Mouse (Mus musculus): ENCODE measurements around the gene Wipf3. TPM values are rescaled to one million over a fixed set of nuclear protein-coding genes. Genes with fewer than 3 reads are reported as not detected.
A peak's percentile ranks its signal among the peaks of the same experiment; 100 is the strongest.

The Wipf3 gene
- polyA plus RNA-seq, 1 experiment from 2014 or later, result 1.5 TPM

DNA sequence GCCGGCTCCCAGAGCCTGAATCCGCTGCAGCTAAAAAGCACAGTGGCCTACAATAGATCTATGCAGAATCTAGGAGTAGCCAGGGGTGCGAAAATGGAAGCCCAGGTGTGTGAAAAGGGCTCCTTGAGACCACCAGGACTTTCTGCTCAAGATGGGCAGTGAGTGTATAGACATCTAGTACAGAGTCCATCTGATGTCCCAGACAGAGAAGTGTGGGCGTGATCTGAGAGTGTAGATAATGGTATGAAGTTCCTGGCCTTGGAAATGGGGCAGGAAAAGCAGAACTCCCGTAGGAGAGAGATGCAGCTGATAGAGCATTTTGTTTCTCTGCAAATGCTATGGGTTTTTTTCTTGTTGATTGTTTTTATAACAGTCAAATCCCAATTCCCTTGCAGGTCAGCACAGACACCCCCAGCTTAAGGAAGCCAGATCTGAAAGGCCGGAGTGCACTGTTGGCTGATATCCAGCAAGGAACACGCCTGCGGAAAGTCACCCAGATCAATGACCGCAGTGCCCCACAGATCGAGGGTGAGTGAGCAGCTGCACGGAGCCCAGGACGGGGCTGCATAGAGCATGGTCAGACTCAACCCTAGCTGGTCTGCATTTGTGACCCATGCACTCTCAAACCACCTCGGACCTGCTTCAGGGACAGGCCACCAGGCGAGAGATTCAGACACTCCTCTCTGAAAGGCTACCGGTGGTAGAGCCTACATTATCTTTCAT lies 52.1 kb downstream of the Wipf3 start:
- H3K9me3 ChIP-seq, result no peaks in the 10 kb centered on the region
- no peak for ATAC-seq (ENCODE audit: insufficient number of reproducible peaks, insufficient read depth, low FRiP score, low TSS enrichment, low read depth)
- no peak overlapping the region for H3K4me2 ChIP-seq
- H3K4me3 ChIP-seq, result no peak overlapping the region
- 83% methylated on average over 15 of the region's 15 CpGs for WGBS
- 0 out of 2 replicates have a peak, but pooled peaks cover 5% of the 10 kb centered on the region for H3K4me1 ChIP-seq
- H3K36me3 ChIP-seq, result no peaks in the 10 kb centered on the region
- H3K9ac ChIP-seq, result no peak overlapping the region
- H3K27ac ChIP-seq, result no peak overlapping the region
- peaks cover 19% of the 10 kb centered on the region for H3K27me3 ChIP-seq

- peaks cover 19% of the 10 kb centered on the region for H3K27me3 ChIP-seq
- H3K4me3 ChIP-seq, result peak overlapping the region; percentile 34
- 20% methylated on average over 11 of the region's 12 CpGs for WGBS
- H3K27ac ChIP-seq, result no peak overlapping the region
- H3K4me1 ChIP-seq, result 0 out of 2 replicates have a peak, but pooled peaks cover 5% of the 10 kb centered on the region
- H3K4me2 ChIP-seq, result peak overlapping the region; percentile 64
- no peaks in the 10 kb centered on the region for H3K36me3 ChIP-seq
- H3K9ac ChIP-seq, result no peak overlapping the region
- no peak for ATAC-seq (ENCODE audit: insufficient number of reproducible peaks, insufficient read depth, low FRiP score, low TSS enrichment, low read depth)
- no peaks in the 10 kb centered on the region for H3K9me3 ChIP-seq
Measured at GRCm38 (mm10) chr6:54485000-54485399, 55.6 kb downstream of the Wipf3 start.

- Histone ChIP-seq H3K4me1 (0 out of 2 replicates have a peak, but pooled peaks cover 5% of the 10 kb centered on the region), H3K27me3 (peaks cover 19% of the 10 kb centered on the region), H3K27ac (no peak overlapping the region), H3K36me3 (no peaks in the 10 kb centered on the region), H3K9me3 (no peaks in the 10 kb centered on the region), H3K9ac (0 out of 2 replicates have a peak overlapping the region, but pooled peaks have one; percentile 21), H3K4me3 (peak overlapping the region; percentile 34), H3K4me2 (peak overlapping the region; percentile 64)
- peak; percentile 45; the same call in 1 of the 2 replicates for ATAC-seq (ENCODE audit: insufficient number of reproducible peaks, insufficient read depth, low FRiP score, low TSS enrichment, low read depth)
- 10% methylated on average over 23 of the region's 25 CpGs for WGBS
Measured at GRCm38 (mm10) chr6:54485435-54485901, 56.1 kb downstream of the Wipf3 start.

- no peak overlapping the region for H3K27ac ChIP-seq
- H3K9me3 ChIP-seq, result no peaks in the 10 kb centered on the region
- WGBS, result 39% methylated on average over 6 of the region's 6 CpGs
- 0 out of 2 replicates have a peak, but pooled peaks cover 5% of the 10 kb centered on the region for H3K4me1 ChIP-seq
- H3K9ac ChIP-seq, result no peak overlapping the region
- H3K4me2 ChIP-seq, result peak overlapping the region; percentile 64
- H3K4me3 ChIP-seq, result peak overlapping the region; percentile 34
- H3K36me3 ChIP-seq, result no peaks in the 10 kb centered on the region
- ATAC-seq (ENCODE audit: insufficient number of reproducible peaks, insufficient read depth, low FRiP score, low TSS enrichment, low read depth), result no peak
- H3K27me3 ChIP-seq, result peaks cover 19% of the 10 kb centered on the region
Measured at GRCm38 (mm10) chr6:54485973-54486569, 56.7 kb downstream of the Wipf3 start.

DNA sequence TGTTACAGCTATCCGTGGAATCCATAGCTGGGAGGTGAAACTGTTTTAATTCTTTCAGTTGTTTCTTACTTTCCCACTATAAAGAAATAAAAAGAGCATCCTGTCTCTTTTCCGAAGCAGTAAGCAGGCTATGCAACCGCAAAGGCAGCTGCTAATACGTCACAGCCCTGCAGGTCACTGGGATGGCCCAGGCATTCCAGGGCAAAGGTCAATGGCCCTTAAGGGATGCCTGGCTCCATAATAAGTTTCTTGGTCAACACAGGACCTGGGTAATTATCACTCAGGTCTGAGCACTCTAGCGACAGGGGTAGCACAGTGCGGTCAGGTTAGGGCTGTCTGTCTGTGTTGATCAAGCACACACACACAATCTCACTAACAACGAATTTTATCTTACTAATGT lies 61.7 kb downstream of the Wipf3 start:
- ATAC-seq (ENCODE audit: insufficient number of reproducible peaks, insufficient read depth, low FRiP score, low TSS enrichment, low read depth), result no peak
- WGBS, result 38% methylated on average over 7 of the region's 7 CpGs
- Histone ChIP-seq H3K4me2 (no peak overlapping the region), H3K9ac (no peak overlapping the region), H3K27me3 (peaks cover under 1% of the 10 kb centered on the region), H3K4me1 (0 out of 2 replicates have a peak, but pooled peaks cover 2% of the 10 kb centered on the region), H3K9me3 (no peaks in the 10 kb centered on the region), H3K36me3 (no peaks in the 10 kb centered on the region), H3K27ac (no peak overlapping the region), H3K4me3 (no peak overlapping the region)

DNA sequence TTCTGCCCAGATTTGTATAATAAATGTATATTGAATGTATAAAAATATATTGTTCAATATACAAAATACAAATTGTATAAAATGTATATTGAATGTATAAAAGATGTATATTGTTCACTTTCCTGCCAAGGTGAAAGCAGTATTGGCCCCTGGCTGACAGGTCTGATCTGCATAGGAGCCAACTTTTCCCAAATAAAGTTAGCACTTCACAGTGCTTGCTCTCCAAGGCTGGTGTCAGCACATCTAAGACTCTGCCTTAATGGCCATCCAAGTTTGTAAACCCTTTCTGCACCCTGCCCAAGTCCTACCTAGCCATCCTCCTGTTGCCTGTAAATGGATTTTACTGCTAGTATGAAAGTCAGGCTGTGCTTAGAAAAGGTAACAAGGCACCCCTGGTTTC lies 64.7 kb downstream of the Wipf3 start:
- Histone ChIP-seq H3K27me3 (no peaks in the 10 kb centered on the region), H3K4me2 (no peak overlapping the region), H3K27ac (no peak overlapping the region), H3K4me3 (no peak overlapping the region), H3K36me3 (no peaks in the 10 kb centered on the region), H3K9me3 (no peaks in the 10 kb centered on the region), H3K4me1 (0 out of 2 replicates have a peak, but pooled peaks cover 2% of the 10 kb centered on the region), H3K9ac (no peak overlapping the region)
- ATAC-seq (ENCODE audit: insufficient number of reproducible peaks, insufficient read depth, low FRiP score, low TSS enrichment, low read depth), result no peak

GRCm38 (mm10) chr6:54494612-54495398 lies 65.4 kb downstream of the Wipf3 start:
- Histone ChIP-seq H3K4me1 (0 out of 2 replicates have a peak, but pooled peaks cover 2% of the 10 kb centered on the region), H3K36me3 (no peaks in the 10 kb centered on the region), H3K27ac (no peak overlapping the region)

GRCm38 (mm10) chr6:54496214-54496613 lies 66.8 kb downstream of the Wipf3 start:
- Histone ChIP-seq H3K9me3 (no peaks in the 10 kb centered on the region), H3K4me3 (no peak overlapping the region), H3K4me2 (no peak overlapping the region), H3K27ac (no peak overlapping the region), H3K4me1 (0 out of 2 replicates have a peak, but pooled peaks cover 2% of the 10 kb centered on the region), H3K9ac (no peak overlapping the region), H3K27me3 (no peaks in the 10 kb centered on the region), H3K36me3 (no peaks in the 10 kb centered on the region)
- 69% methylated on average over 7 of the region's 7 CpGs for WGBS
- ATAC-seq (ENCODE audit: insufficient number of reproducible peaks, insufficient read depth, low FRiP score, low TSS enrichment, low read depth), result no peak

More at GRCm38 (mm10) chr6:54494612-54495398, 65.4 kb downstream of the Wipf3 start:
- no peaks in the 10 kb centered on the region for H3K27me3 ChIP-seq
- 75% methylated on average over 11 of the region's 11 CpGs for WGBS
- no peak overlapping the region for H3K4me3 ChIP-seq
- no peak for ATAC-seq (ENCODE audit: insufficient number of reproducible peaks, insufficient read depth, low FRiP score, low TSS enrichment, low read depth)
- H3K9ac ChIP-seq, result no peak overlapping the region
- no peaks in the 10 kb centered on the region for H3K9me3 ChIP-seq
- no peak overlapping the region for H3K4me2 ChIP-seq

DNA sequence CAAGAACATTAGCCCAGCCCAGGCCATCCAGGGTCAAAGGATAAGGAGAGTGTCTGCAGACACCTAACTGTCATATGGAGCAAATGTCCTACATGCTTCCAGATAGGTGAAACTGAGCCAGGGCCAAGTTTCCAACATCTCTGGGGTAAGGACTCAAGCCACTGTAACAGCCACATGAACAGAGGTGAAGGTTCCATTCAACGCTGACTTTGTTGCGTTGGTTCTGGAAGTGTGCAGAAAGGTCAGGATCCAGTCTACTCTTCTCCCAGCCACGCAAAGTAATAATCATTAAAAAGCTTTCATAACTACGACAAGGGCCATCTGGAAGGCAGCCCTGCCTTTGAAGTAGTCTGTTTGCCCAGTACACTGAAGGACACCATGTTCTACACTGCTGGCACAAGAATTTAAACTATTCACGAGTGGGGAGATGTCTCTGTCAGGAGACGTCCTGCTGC lies 73.3 kb downstream of the Wipf3 start:
- H3K36me3 ChIP-seq, result no peaks in the 10 kb centered on the region
- no peaks in the 10 kb centered on the region for H3K27me3 ChIP-seq
- WGBS, result 73% methylated on average over 6 of the region's 6 CpGs
- H3K4me2 ChIP-seq, result no peak overlapping the region
- no peak overlapping the region for H3K4me3 ChIP-seq
- H3K9me3 ChIP-seq, result no peaks in the 10 kb centered on the region
- no peak for ATAC-seq (ENCODE audit: insufficient number of reproducible peaks, insufficient read depth, low FRiP score, low TSS enrichment, low read depth)
- H3K27ac ChIP-seq, result no peak overlapping the region
- H3K9ac ChIP-seq, result no peak overlapping the region
- peaks cover under 1% of the 10 kb centered on the region for H3K4me1 ChIP-seq

DNA sequence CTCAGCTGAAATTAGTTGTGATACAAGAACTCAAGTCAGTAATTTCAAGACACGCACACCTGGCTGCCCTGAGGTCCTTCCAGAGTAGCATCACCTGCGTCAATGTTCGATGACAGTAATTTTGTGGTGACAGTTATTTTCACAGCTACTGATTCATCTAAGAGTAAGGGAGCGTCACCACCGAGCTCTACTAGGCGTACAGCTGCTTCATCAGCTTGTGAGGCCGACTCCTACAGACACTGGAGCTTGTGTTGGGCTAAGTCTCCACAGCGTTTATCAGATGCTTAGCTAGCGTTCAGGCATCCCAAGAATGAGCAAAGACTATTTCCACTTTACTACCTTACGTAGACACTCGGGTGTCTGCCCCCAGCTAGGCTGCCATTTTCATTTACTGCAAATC lies 76.9 kb downstream of the Wipf3 start:
- H3K36me3 ChIP-seq, result no peaks in the 10 kb centered on the region
- ATAC-seq (ENCODE audit: insufficient number of reproducible peaks, insufficient read depth, low FRiP score, low TSS enrichment, low read depth), result no peak
- no peak overlapping the region for H3K9ac ChIP-seq
- H3K27me3 ChIP-seq, result no peaks in the 10 kb centered on the region
- H3K27ac ChIP-seq, result no peak overlapping the region
- H3K4me2 ChIP-seq, result no peak overlapping the region
- no peaks in the 10 kb centered on the region for H3K9me3 ChIP-seq
- WGBS, result 80% methylated on average over 11 of the region's 11 CpGs
- peaks cover 16% of the 10 kb centered on the region for H3K4me1 ChIP-seq
- H3K4me3 ChIP-seq, result no peak overlapping the region

DNA sequence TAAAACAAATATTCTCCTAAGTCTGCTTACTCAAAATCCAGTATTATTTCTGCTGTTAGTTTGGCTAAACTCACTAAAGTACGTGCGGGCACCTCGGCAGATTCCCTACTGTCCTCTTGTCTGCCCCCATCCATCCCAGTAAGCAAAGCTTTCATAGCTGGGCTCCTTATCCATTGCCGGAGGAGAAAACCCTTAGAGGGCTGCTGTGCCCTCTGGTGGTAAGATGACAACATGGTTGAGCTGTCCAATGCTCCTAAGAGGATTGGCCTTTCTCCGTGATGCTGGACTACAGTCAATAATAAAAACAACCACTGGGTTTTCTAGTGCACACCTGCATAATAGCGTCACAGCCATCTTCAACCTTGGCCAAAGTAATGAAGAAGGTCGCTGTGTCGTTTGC lies 77.6 kb downstream of the Wipf3 start:
- Histone ChIP-seq H3K4me2 (no peak overlapping the region), H3K27ac (no peak overlapping the region), H3K36me3 (no peaks in the 10 kb centered on the region), H3K4me3 (no peak overlapping the region), H3K9me3 (no peaks in the 10 kb centered on the region), H3K27me3 (no peaks in the 10 kb centered on the region), H3K9ac (no peak overlapping the region), H3K4me1 (peaks cover 16% of the 10 kb centered on the region)
- no peak for ATAC-seq (ENCODE audit: insufficient number of reproducible peaks, insufficient read depth, low FRiP score, low TSS enrichment, low read depth)
- 41% methylated on average over 8 of the region's 8 CpGs for WGBS

All from embryonic facial prominence, embryonic 13.5 days (tissue).